Mouse (Mus musculus) embryonic stem cell, embryonic (primary cell): ENCODE data around the gene Crb2.

Experiments used
- CTCF ChIA-PET, 4 experiments: fragments of 300-600 bp in 2 of 4; fragments of 350-600 bp in 2 of 4; sonication (Branson Sonifier 250); formaldehyde crosslinking; loops; one replicate each; lab custom pipeline; 2022; ENCODE audit warnings: inconsistent platforms in 2 of 4; lab: Charles Lee
- POLR2A ChIA-PET, 4 experiments: fragments of 300-600 bp in 2 of 4; fragments of 350-600 bp in 2 of 4; sonication (Branson Sonifier 250); formaldehyde crosslinking; loops; one replicate each; lab custom pipeline; 2022; ENCODE audit warnings: antibody characterized with exemption in 4 of 4, inconsistent platforms in 1 of 4; lab: Charles Lee

Gene Crb2

GRCm38 (mm10) chr2:37812401-37812800 lies 36.4 kb downstream of the Crb2 start:
- POLR2A ChIA-PET, result interaction anchor here in 1 of 4 experiments (1.2 kb wide), 1 partner anchor 30 kb away, joined by 3 read pairs; no protein-coding TSS in a partner anchor
- CTCF ChIA-PET, result interaction anchor here in 1 of 4 experiments (1.0 kb wide), 1 partner anchor 564 kb away, joined by 3 read pairs; no protein-coding TSS in a partner anchor

- CTCF ChIA-PET, result interaction anchor here (0.5 to 2.8 kb wide), 23 partner anchors 8 to 778 kb away, joined by 3 to 17 read pairs (median 3); no protein-coding TSS in a partner anchor
- POLR2A ChIA-PET, result no interaction called here
Measured at GRCm38 (mm10) chr2:37814820-37815361, 38.8 kb downstream of the Crb2 start.

GRCm38 (mm10) chr2:37815676-37816075 lies 39.6 kb downstream of the Crb2 start:
- POLR2A ChIA-PET, result interaction anchor here in 1 of 4 experiments (0.6 kb wide), 1 partner anchor 511 kb away, joined by 3 read pairs; no protein-coding TSS in a partner anchor
- CTCF ChIA-PET, result interaction anchor here (0.5 to 2.8 kb wide), 25 partner anchors 9 to 777 kb away, joined by 3 to 17 read pairs (median 3); no protein-coding TSS in a partner anchor

GRCm38 (mm10) chr2:37818761-37819525 lies 42.9 kb downstream of the Crb2 start:
- ChIA-PET CTCF (interaction anchor here in 3 of 4 experiments (1.0 to 1.5 kb wide), 3 partner anchors 12 to 47 kb away, joined by 3 to 4 read pairs (median 3); no protein-coding TSS in a partner anchor), POLR2A (interaction anchor here in 1 of 4 experiments (1.9 kb wide), 1 partner anchor 10 kb away, joined by 5 read pairs; no protein-coding TSS in a partner anchor)

GRCm38 (mm10) chr2:37819526-37820152 lies 43.6 kb downstream of the Crb2 start:
- ChIA-PET POLR2A (no interaction called here), CTCF (interaction anchor here in 2 of 4 experiments (0.6 to 1.5 kb wide), 3 partner anchors 11 to 503 kb away, joined by 3 to 14 read pairs (median 4); no protein-coding TSS in a partner anchor)

- ChIA-PET POLR2A (no interaction called here), CTCF (no interaction called here)
Measured at GRCm38 (mm10) chr2:37822122-37822521, 46.1 kb downstream of the Crb2 start.

GRCm38 (mm10) chr2:37823826-37824225 lies 47.8 kb downstream of the Crb2 start:
- ChIA-PET CTCF (interaction anchor here in 1 of 4 experiments (1.9 kb wide), 1 partner anchor 8 kb away, joined by 5 read pairs; no protein-coding TSS in a partner anchor), POLR2A (interaction anchor here in 1 of 4 experiments (1.6 kb wide), 1 partner anchor 10 kb away, joined by 3 read pairs; no protein-coding TSS in a partner anchor)

GRCm38 (mm10) chr2:37829758-37830275 lies 53.8 kb downstream of the Crb2 start:
- ChIA-PET POLR2A (interaction anchor here in 1 of 4 experiments (1.4 kb wide), 1 partner anchor 12 kb away, joined by 5 read pairs; no protein-coding TSS in a partner anchor), CTCF (interaction anchor here in 3 of 4 experiments (0.6 to 1.5 kb wide), 4 partner anchors 14 to 20 kb away, joined by 3 to 4 read pairs (median 4); no protein-coding TSS in a partner anchor)

- CTCF ChIA-PET, result interaction anchor here in 1 of 4 experiments (1.3 kb wide), 1 partner anchor 17 kb away, joined by 4 read pairs; no protein-coding TSS in a partner anchor
- POLR2A ChIA-PET, result interaction anchor here in 1 of 4 experiments (1.0 to 1.6 kb wide), 3 partner anchors 11 to 174 kb away, joined by 3 to 5 read pairs (median 4); no protein-coding TSS in a partner anchor
Measured at GRCm38 (mm10) chr2:37832253-37832652, 56.2 kb downstream of the Crb2 start.

- ChIA-PET POLR2A (interaction anchor here in 1 of 4 experiments (3.0 kb wide), 1 partner anchor 12 kb away, joined by 14 read pairs; no protein-coding TSS in a partner anchor), CTCF (interaction anchor here in 3 of 4 experiments (0.8 to 1.3 kb wide), 4 partner anchors 12 to 34 kb away, joined by 3 read pairs; no protein-coding TSS in a partner anchor)
Measured at GRCm38 (mm10) chr2:37836926-37837325, 60.9 kb downstream of the Crb2 start.

- POLR2A ChIA-PET, result interaction anchor here in 1 of 4 experiments (3.0 kb wide), 1 partner anchor 11 kb away, joined by 14 read pairs; no protein-coding TSS in a partner anchor
- CTCF ChIA-PET, result interaction anchor here in 3 of 4 experiments (0.6 to 1.3 kb wide), 4 partner anchors 12 to 840 kb away, joined by 3 to 4 read pairs (median 3); no protein-coding TSS in a partner anchor
Measured at GRCm38 (mm10) chr2:37837542-37837941, 61.5 kb downstream of the Crb2 start.

GRCm38 (mm10) chr2:37838202-37838984 lies 62.3 kb downstream of the Crb2 start:
- ChIA-PET CTCF (interaction anchor here in 2 of 4 experiments (0.6 to 1.5 kb wide), 2 partner anchors 11 to 839 kb away, joined by 4 to 5 read pairs; no protein-coding TSS in a partner anchor), POLR2A (interaction anchor here in 1 of 4 experiments (1.0 to 3.0 kb wide), 2 partner anchors 10 to 13 kb away, joined by 3 to 14 read pairs; no protein-coding TSS in a partner anchor)

- CTCF ChIA-PET, result interaction anchor here in 1 of 4 experiments (1.5 kb wide), 1 partner anchor 10 kb away, joined by 5 read pairs; no protein-coding TSS in a partner anchor
- POLR2A ChIA-PET, result interaction anchor here in 1 of 4 experiments (0.6 kb wide), 1 partner anchor 245 kb away, joined by 3 read pairs; no protein-coding TSS in a partner anchor
Measured at GRCm38 (mm10) chr2:37839922-37840321, 63.9 kb downstream of the Crb2 start.

- ChIA-PET POLR2A (interaction anchor here in 1 of 4 experiments (0.6 to 0.9 kb wide), 2 partner anchors 345 to 476 kb away, joined by 3 to 5 read pairs; no protein-coding TSS in a partner anchor), CTCF (interaction anchor here in 2 of 4 experiments (0.5 to 0.7 kb wide), 2 partner anchors 7 to 27 kb away, joined by 3 read pairs; no protein-coding TSS in a partner anchor)
Measured at GRCm38 (mm10) chr2:37842151-37842569, 66.1 kb downstream of the Crb2 start.

- CTCF ChIA-PET, result interaction anchor here in 1 of 4 experiments (0.6 kb wide), 1 partner anchor 36 kb away, joined by 4 read pairs; no protein-coding TSS in a partner anchor
Measured at GRCm38 (mm10) chr2:37842719-37843118, 66.7 kb downstream of the Crb2 start.

More at GRCm38 (mm10) chr2:37842719-37843118, 66.7 kb downstream of the Crb2 start:
- POLR2A ChIA-PET, result interaction anchor here in 1 of 4 experiments (0.9 to 1.9 kb wide), 2 partner anchors 11 to 475 kb away, joined by 3 to 5 read pairs; no protein-coding TSS in a partner anchor
